ENCODE assay signal across 8 mouse cellular contexts in genomic region chr14:57524671-57525387, GRCm38 (mm10). TPM values are rescaled to one million over a fixed set of nuclear protein-coding genes. Genes with fewer than 3 reads are reported as not detected.
A peak's percentile ranks its signal among the peaks of the same experiment; 100 is the strongest.
DNase-seq lines count a peak whose midpoint lies in the region; ATAC-seq and TF ChIP-seq lines count a peak whose summit lies in the region.

Il17d (plus strand) TSS chr14:57524777.

- H3K9ac ChIP-seq in intestine, embryonic 14.5 days (ENCODE audit: low read length), result peak within 1 kb of the TSS; percentile 68
- peak within 1 kb of the TSS; percentile 52 for H3K9ac ChIP-seq in liver, postnatal 0 days (replicated peaks)

- H3K9me3 ChIP-seq in intestine, embryonic 14.5 days (ENCODE audit: control insufficient read depth, low read length), result no peaks in the 10 kb centered on the region
- H3K9me3 ChIP-seq in liver, postnatal 0 days (ENCODE audit: low read length), result no peaks in the 10 kb centered on the region

- peaks cover 4% of the 10 kb centered on the region; the same call in 1 of the 2 replicates for H3K4me1 ChIP-seq in cerebellum, adult 2 months (ENCODE audit: control insufficient read depth, insufficient read depth, low read length)
- peaks cover 9% of the 10 kb centered on the region; the same call in 1 of the 2 replicates for H3K4me1 ChIP-seq in intestine, embryonic 14.5 days (replicated peaks; ENCODE audit: control insufficient read depth, insufficient read depth, low read length)
- H3K4me1 ChIP-seq in liver, postnatal 0 days (ENCODE audit: insufficient read depth), result peaks cover 13% of the 10 kb centered on the region

- no peaks in the 10 kb centered on the region for H3K27me3 ChIP-seq in cerebellum, adult 2 months (ENCODE audit: control insufficient read depth, insufficient read depth, low read length)
- peaks cover 14% of the 10 kb centered on the region; the same call in 1 of the 2 replicates for H3K27me3 ChIP-seq in intestine, embryonic 14.5 days (replicated peaks; ENCODE audit: control insufficient read depth, insufficient read depth, low read length)
- H3K27me3 ChIP-seq in liver, postnatal 0 days (ENCODE audit: insufficient read depth, low read length), result peaks cover 33% of the 10 kb centered on the region

- peak within 1 kb of the TSS; percentile 89 for H3K4me2 ChIP-seq in intestine, embryonic 14.5 days (ENCODE audit: low read length)
- H3K4me2 ChIP-seq in liver, postnatal 0 days (ENCODE audit: low read depth, low read length), result peak within 1 kb of the TSS; percentile 95

- 2% methylated on average over 84 of the region's 104 CpGs for WGBS in cerebellum, adult 2 months
- under 1% methylated on average over 61 of the region's 104 CpGs for WGBS in intestine, embryonic 14.5 days
- WGBS in liver, postnatal 0 days (ENCODE audit: insufficient replicate concordance), result 2% methylated on average over 74 of the region's 104 CpGs

- H3K4me3 ChIP-seq in cerebellum, adult 2 months (replicated peaks; ENCODE audit: insufficient read depth, low read depth, low read length), result peak within 1 kb of the TSS; percentile 91
- H3K4me3 ChIP-seq in intestine, embryonic 14.5 days (ENCODE audit: low read depth, low read length), result peak within 1 kb of the TSS; percentile 51
- peak within 1 kb of the TSS; percentile 64 for H3K4me3 ChIP-seq in liver, postnatal 0 days (ENCODE audit: low read depth, low read length)

- no peaks in the 10 kb centered on the region for H3K36me3 ChIP-seq in intestine, embryonic 14.5 days (ENCODE audit: control insufficient read depth, insufficient read depth, low read length)
- H3K36me3 ChIP-seq in liver, postnatal 0 days (replicated peaks; ENCODE audit: insufficient read depth, low read length), result no peaks in the 10 kb centered on the region

- TF ChIP-seq CTCF in cerebellum, adult 2 months (IDR thresholded peaks at IDR 0.05; ENCODE audit: borderline replicate concordance, insufficient read depth, low read depth, low read length), result no peak
- no peak for TF ChIP-seq CTCF in liver, postnatal 0 days (IDR thresholded peaks at IDR 0.05; ENCODE audit: low read depth)

- peak; percentile 25 for ATAC-seq in intestine, embryonic 14.5 days (replicated peaks; ENCODE audit: low FRiP score, low TSS enrichment, low read depth)
- no peak; the same call in 1 of the 2 replicates for ATAC-seq in liver, postnatal 0 days

- 0 out of 2 replicates have a peak, but pooled peaks have one; percentile 25 for TF ChIP-seq POLR2A in cerebellum, adult 2 months (IDR thresholded peaks at IDR 0.05; ENCODE audit: borderline replicate concordance, insufficient read depth, low read length)

- TF ChIP-seq EP300 in liver, postnatal 0 days (IDR thresholded peaks at IDR 0.05; ENCODE audit: low read depth), result no peak

- peak; percentile 12 for DNase-seq in thymus, postnatal 0 days (ENCODE audit: low spot score)
- no peak for DNase-seq in thymus, postnatal 10 days (ENCODE audit: low spot score in 2 of 2)
- DNase-seq in cerebellum, adult 2 months, result peak; percentile 69 to 71
- peak; percentile 39 for DNase-seq in gastrocnemius, postnatal 25 days
- peak; percentile 81 for DNase-seq in intestine, embryonic 14.5 days (ENCODE audit: low spot score)
- DNase-seq in liver, postnatal 0 days, result peak; percentile 26
- peak; percentile 57 for DNase-seq in retina, embryonic 14.5 days (ENCODE audit: low spot score)
- no peak for DNase-seq in frontal cortex, postnatal 36 days (ENCODE audit: low spot score in 2 of 2)

- peak within 1 kb of the TSS; percentile 74 for H3K27ac ChIP-seq in cerebellum, adult 2 months (ENCODE audit: insufficient read depth, low read length)
- H3K27ac ChIP-seq in intestine, embryonic 14.5 days (ENCODE audit: low read depth), result peak within 1 kb of the TSS; percentile 79
- no peak within 1 kb of the TSS for H3K27ac ChIP-seq in liver, postnatal 0 days (ENCODE audit: low read depth)

RNA-seq across cellular contexts. Expression of gene Il17d, which starts in this region (rescaled TPM):
- 1.2 and 1.4 TPM in 2 replicates for polyA plus RNA-seq in thymus, postnatal 0 days (2015; fragmentation: Nextera tagmentation; extraction: Ambion mirVana)
- 20.6 and 21.8 TPM in 2 replicates for polyA plus RNA-seq in cerebellum, adult 2 months (2012; rRNA removed)
- total RNA-seq in gastrocnemius, postnatal 25 days (2021), result 1 to 10 TPM; 1.6 to 2.6 TPM
- 4.7 and 5.4 TPM in 2 replicates for polyA plus RNA-seq in intestine, embryonic 14.5 days (2014; fragmentation: Nextera tagmentation; extraction: Ambion mirVana)
- polyA plus RNA-seq in liver, postnatal 0 days (2015; fragmentation: Nextera tagmentation; extraction: Ambion mirVana), result 0.19 and 0.33 TPM in 2 replicates

Comparison
In these comparisons a context has a peak if more than half of its experiments do, and no peak if none do; other contexts are left out.
1. DNase-seq: peak in thymus, postnatal 0 days (single experiment), cerebellum, adult 2 months (2 of 2), gastrocnemius, postnatal 25 days (single experiment), intestine, embryonic 14.5 days (single experiment) and retina, embryonic 14.5 days (single experiment); none in thymus, postnatal 10 days (0 of 2) and frontal cortex, postnatal 36 days (0 of 2).
2. Peak in DNase-seq, H3K4me3 ChIP-seq, H3K9ac ChIP-seq and H3K4me2 ChIP-seq in liver, postnatal 0 days; RNA of the gene not detected or under 1 TPM.
3. Peak in every context shown above with its lines, with median percentiles within 50 percentile points of each other: H3K4me3 ChIP-seq.